Mouse (Mus musculus): Measurements from ENCODE around the gene Casq1. TPM values are rescaled to one million over a fixed set of nuclear protein-coding genes. Genes with fewer than 3 reads are reported as not detected.

The Casq1 gene
- total and polyA plus RNA-seq, 2 experiments from 2014 or later, result 0.99 to 1.3 TPM

DNA sequence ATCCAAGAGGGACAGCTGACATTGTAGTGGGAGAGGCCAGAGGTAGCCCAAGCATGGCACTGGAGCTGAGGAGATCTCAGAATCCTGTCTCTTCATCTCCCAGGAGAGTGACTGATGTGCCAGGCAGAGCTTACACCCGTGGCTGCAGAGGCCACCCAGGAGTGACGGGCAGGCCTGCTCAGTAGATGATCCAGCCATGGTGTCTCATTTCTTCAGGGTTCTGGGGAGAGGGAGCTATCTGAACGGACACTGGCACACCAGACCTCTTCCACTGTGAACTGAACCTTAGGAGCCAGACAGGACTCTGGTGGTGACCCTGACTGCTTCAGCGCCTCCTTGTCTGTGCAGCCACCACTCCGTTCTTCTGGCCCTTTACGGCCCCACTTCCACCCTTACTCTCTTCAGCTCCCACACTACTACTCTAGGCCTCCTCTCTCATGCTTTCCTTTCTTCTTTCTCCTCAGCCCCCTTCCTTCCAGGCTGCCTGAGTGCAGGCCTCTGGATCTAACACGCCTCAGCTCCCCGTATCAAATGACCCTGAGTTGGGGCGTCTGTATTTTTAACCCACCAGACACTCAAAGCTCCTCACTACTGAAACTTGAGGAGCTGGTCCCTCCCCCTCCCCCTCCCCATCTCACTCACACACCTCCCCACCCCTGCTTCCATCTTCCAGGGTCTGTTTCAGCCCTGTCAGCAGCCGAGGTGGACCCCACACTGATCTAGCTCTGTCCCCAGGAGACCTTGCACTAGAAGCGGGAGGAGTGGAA lies 1.8 kb upstream of the Casq1 start:
- H3K4me1 ChIP-seq (ENCODE audit: insufficient read depth, low read length), result peaks cover 15% of the 10 kb centered on the region
- ATAC-seq (ENCODE audit: low FRiP score), result no peak
- no peak for DNase-seq (ENCODE audit: low spot score)
- H3K9me3 ChIP-seq (ENCODE audit: low read length), result no peaks in the 10 kb centered on the region
- TF ChIP-seq CTCF (IDR thresholded peaks at IDR 0.05), result no peak
- H3K9ac ChIP-seq (replicated peaks; ENCODE audit: low read length, poor library complexity, severe bottlenecking), result no peak overlapping the region
- no peak overlapping the region for H3K27ac ChIP-seq (ENCODE audit: low read depth, low read length)
- no peaks in the 10 kb centered on the region for H3K27me3 ChIP-seq (ENCODE audit: insufficient read depth, low read length)
- 48% methylated on average over 11 of the region's 11 CpGs for WGBS
- H3K4me3 ChIP-seq (ENCODE audit: low read depth, low read length), result no peak overlapping the region
- H3K36me3 ChIP-seq (ENCODE audit: insufficient read depth, low read length), result no peaks in the 10 kb centered on the region
- H3K4me2 ChIP-seq (ENCODE audit: low read depth, low read length, poor library complexity, severe bottlenecking), result no peak overlapping the region

DNA sequence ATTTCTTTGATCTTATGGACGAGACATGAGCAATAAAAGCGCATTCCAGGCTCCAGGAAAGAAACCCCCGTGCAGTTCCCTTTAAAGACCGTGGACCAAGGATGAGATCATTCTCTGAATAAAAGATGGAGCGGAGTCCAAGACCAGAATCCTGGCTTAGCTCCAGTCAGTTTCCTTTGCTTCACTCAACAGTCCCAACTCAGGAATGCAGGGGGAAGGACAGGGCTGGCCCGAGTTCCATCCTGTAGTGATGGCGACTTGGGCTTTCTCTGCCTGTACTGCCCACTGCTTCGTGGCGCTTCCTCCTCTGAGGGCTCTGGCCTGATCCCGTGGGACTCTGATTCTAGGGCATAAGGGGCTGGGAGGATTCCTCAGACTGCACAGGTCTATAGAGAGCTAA lies 746 bp upstream of the Casq1 start:
- Histone ChIP-seq H3K9ac (replicated peaks; ENCODE audit: low read length, poor library complexity, severe bottlenecking) (no peak overlapping the region), H3K9me3 (ENCODE audit: low read length) (no peaks in the 10 kb centered on the region), H3K4me3 (ENCODE audit: low read depth, low read length) (no peak overlapping the region), H3K36me3 (ENCODE audit: insufficient read depth, low read length) (no peaks in the 10 kb centered on the region), H3K4me1 (ENCODE audit: insufficient read depth, low read length) (peaks cover 15% of the 10 kb centered on the region), H3K4me2 (ENCODE audit: low read depth, low read length, poor library complexity, severe bottlenecking) (no peak overlapping the region), H3K27me3 (ENCODE audit: insufficient read depth, low read length) (no peaks in the 10 kb centered on the region), H3K27ac (ENCODE audit: low read depth, low read length) (no peak overlapping the region; the same call in 1 of the 2 replicates)
- ATAC-seq (ENCODE audit: low FRiP score) (peak; percentile 21; the same call in 1 of the 2 replicates), DNase-seq (ENCODE audit: low spot score) (peak; percentile 88)
- no peak for TF ChIP-seq CTCF (IDR thresholded peaks at IDR 0.05)
- 29% methylated on average over 10 of the region's 10 CpGs for WGBS

DNA sequence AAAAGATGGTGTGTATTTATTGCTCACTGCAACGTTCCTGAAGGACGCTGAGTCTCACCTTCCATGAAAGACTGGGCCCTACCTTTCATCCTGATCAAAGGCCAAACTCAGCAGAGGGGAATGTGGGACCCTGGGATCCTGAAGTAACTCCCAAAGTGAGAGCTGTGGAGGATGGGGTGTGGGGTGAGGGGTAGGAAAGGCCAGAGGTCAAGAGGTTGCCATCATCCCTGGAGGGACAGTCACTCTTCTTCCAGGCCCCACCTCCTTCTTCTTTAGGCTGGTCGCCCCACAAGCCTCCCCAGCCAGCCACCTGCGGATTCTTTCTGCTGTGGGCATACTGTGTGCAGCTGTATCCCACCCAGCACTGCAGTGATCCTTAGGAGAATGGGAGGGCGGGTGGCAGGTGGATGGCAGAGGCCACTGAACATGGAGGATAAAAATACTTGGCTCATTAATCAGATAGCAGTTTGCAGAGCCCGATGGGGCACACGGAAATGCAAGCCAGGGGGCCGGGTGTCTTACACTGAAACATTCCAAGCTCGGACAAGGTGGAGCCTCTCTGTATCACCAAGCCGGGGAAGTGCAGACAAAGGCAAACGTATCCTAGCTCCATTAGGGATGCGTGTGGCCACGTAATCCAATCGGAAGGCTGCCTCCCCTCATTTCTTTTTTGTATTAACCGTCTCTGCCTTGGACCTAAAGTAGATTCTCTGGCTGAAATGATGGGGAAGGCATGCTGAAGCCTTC lies 1.3 kb downstream of the Casq1 start:
- TF ChIP-seq CTCF (IDR thresholded peaks at IDR 0.05), result no peak
- Histone ChIP-seq H3K27me3 (ENCODE audit: insufficient read depth, low read length) (no peaks in the 10 kb centered on the region), H3K4me3 (ENCODE audit: low read depth, low read length) (no peak overlapping the region), H3K36me3 (ENCODE audit: insufficient read depth, low read length) (no peaks in the 10 kb centered on the region), H3K4me2 (ENCODE audit: low read depth, low read length, poor library complexity, severe bottlenecking) (no peak overlapping the region), H3K4me1 (ENCODE audit: insufficient read depth, low read length) (peaks cover 15% of the 10 kb centered on the region), H3K9ac (replicated peaks; ENCODE audit: low read length, poor library complexity, severe bottlenecking) (no peak overlapping the region; the same call in 1 of the 2 replicates), H3K27ac (ENCODE audit: low read depth, low read length) (no peak overlapping the region; the same call in 1 of the 2 replicates), H3K9me3 (ENCODE audit: low read length) (no peaks in the 10 kb centered on the region)
- no peak for ATAC-seq (ENCODE audit: low FRiP score)
- 53% methylated on average over 15 of the region's 15 CpGs for WGBS
- DNase-seq (ENCODE audit: low spot score), result no peak

DNA sequence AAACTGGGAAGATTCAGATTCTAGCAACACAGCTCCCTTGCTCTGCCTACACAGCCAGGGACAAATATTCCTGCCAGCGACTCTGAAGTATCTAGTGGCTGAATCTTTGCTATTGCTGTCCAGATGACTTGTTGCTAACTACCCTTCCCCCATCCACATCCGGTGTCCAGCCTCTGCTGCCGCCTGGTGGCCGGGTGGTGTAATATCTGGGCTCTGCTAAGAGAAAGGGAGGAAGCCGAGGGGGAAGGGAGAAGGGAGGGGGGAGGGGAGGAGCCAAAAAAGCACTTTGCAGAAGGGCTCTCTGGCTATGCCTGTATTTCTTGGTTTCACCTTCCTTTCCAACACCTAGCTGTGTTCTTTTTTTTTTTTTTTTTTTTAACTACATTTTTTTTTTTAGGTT lies 2.5 kb downstream of the Casq1 start:
- peak overlapping the region; percentile 55 for H3K27ac ChIP-seq (ENCODE audit: low read depth, low read length)
- ATAC-seq (ENCODE audit: low FRiP score), result peak; percentile 57
- no peaks in the 10 kb centered on the region for H3K9me3 ChIP-seq (ENCODE audit: low read length)
- peak overlapping the region; percentile 6; the same call in 1 of the 2 replicates for H3K4me3 ChIP-seq (ENCODE audit: low read depth, low read length)
- H3K36me3 ChIP-seq (ENCODE audit: insufficient read depth, low read length), result no peaks in the 10 kb centered on the region
- peaks cover 15% of the 10 kb centered on the region for H3K4me1 ChIP-seq (ENCODE audit: insufficient read depth, low read length)
- 0% methylated on average over 5 of the region's 5 CpGs for WGBS
- no peak overlapping the region for H3K9ac ChIP-seq (replicated peaks; ENCODE audit: low read length, poor library complexity, severe bottlenecking)
- no peaks in the 10 kb centered on the region for H3K27me3 ChIP-seq (ENCODE audit: insufficient read depth, low read length)
- peak overlapping the region; percentile 40 for H3K4me2 ChIP-seq (ENCODE audit: low read depth, low read length, poor library complexity, severe bottlenecking)
- peak; percentile 92 for DNase-seq (ENCODE audit: low spot score)
- TF ChIP-seq CTCF (IDR thresholded peaks at IDR 0.05), result peak; percentile 96

DNA sequence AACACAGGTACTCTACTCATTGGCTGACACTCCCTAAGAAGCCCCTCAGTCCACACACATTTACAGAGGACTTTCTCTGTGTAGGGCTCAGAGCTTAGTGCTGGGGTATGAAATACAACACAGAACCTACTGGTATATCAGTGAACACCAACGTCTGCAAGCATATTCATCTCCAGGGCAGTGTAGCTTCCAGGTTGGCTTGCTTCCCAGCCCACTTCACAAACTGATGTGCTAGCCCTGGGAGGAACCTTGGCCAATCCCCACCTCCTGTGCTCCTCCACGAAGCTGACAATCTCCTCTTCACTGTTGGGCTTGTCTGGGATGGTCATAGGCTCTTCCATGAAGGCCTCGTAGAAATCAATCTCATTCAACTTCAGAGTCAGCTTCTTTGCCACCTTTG lies 4.9 kb downstream of the Casq1 start:
- H3K9ac ChIP-seq (replicated peaks; ENCODE audit: low read length, poor library complexity, severe bottlenecking), result no peak overlapping the region
- ATAC-seq (ENCODE audit: low FRiP score) (no peak), DNase-seq (ENCODE audit: low spot score) (no peak)
- H3K4me1 ChIP-seq (ENCODE audit: insufficient read depth, low read length), result peaks cover 13% of the 10 kb centered on the region
- no peak overlapping the region for H3K4me2 ChIP-seq (ENCODE audit: low read depth, low read length, poor library complexity, severe bottlenecking)
- H3K27me3 ChIP-seq (ENCODE audit: insufficient read depth, low read length), result no peaks in the 10 kb centered on the region
- no peak overlapping the region for H3K4me3 ChIP-seq (ENCODE audit: low read depth, low read length)
- no peak for TF ChIP-seq CTCF (IDR thresholded peaks at IDR 0.05)
- WGBS, result 70% methylated on average over 3 of the region's 3 CpGs
- no peaks in the 10 kb centered on the region for H3K9me3 ChIP-seq (ENCODE audit: low read length)
- H3K27ac ChIP-seq (ENCODE audit: low read depth, low read length), result no peak overlapping the region
- H3K36me3 ChIP-seq (ENCODE audit: insufficient read depth, low read length), result no peaks in the 10 kb centered on the region

DNA sequence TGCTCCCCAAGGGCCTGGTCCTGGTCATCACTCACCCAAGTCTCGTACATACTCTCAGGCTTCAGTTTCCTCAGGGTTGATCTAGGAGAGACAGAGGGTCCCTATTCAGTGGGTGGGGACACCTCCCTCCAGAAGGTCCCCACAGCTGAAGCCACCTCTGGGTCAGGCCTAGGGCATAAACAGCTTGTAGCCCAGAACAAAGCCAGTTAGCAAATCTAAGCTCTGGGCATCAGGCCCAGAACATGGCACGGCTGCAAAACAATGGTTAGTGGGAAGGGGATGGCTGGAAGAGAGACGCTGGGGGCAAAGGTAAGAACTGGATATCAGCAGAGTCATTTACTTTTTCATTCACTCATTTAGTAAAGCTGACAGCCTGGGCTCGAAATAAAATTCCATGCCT lies 5.9 kb downstream of the Casq1 start:
- no peak for TF ChIP-seq CTCF (IDR thresholded peaks at IDR 0.05)
- Histone ChIP-seq H3K9ac (replicated peaks; ENCODE audit: low read length, poor library complexity, severe bottlenecking) (no peak overlapping the region), H3K27ac (ENCODE audit: low read depth, low read length) (no peak overlapping the region), H3K27me3 (ENCODE audit: insufficient read depth, low read length) (no peaks in the 10 kb centered on the region), H3K9me3 (ENCODE audit: low read length) (no peaks in the 10 kb centered on the region), H3K4me2 (ENCODE audit: low read depth, low read length, poor library complexity, severe bottlenecking) (no peak overlapping the region), H3K4me3 (ENCODE audit: low read depth, low read length) (no peak overlapping the region), H3K36me3 (ENCODE audit: insufficient read depth, low read length) (no peaks in the 10 kb centered on the region), H3K4me1 (ENCODE audit: insufficient read depth, low read length) (peaks cover 9% of the 10 kb centered on the region)
- ATAC-seq (ENCODE audit: low FRiP score) (no peak), DNase-seq (ENCODE audit: low spot score) (no peak)
- WGBS, result 33% methylated on average over 4 of the region's 4 CpGs
